Mouse (Mus musculus) G1E-ER4 (cell line): ENCODE measurements around the gene Sirt7. TPM values are rescaled to one million over a fixed set of nuclear protein-coding genes. Genes with fewer than 3 reads are reported as not detected.

ENCODE experiments used
- GATA1 ChIP-seq: IDR thresholded peaks from one replicate; pipeline ENCODE4 v1.8.0; 2012; ENCODE audit warnings: low read length, inconsistent platforms
- polyA plus RNA-seq: library from polyadenylated mRNA; stranded (reverse); fragments of >175 nt; gene quantifications from 2 replicates; pipeline ENCODE4 v1.2.3, GENCODE M21; 2012

Sirt7 gene
- 108 and 170 TPM in 2 replicates for polyA plus RNA-seq

- no peak for TF ChIP-seq GATA1
These were observed at the start of gene Sirt7 for GRCm38 (mm10) chr11:120625152-120625775. Sirt7 (minus strand) TSS chr11:120625240.

GRCm38 (mm10) chr11:120673594-120674122 is 48.6 kb upstream of the Sirt7 start:
- no peak for TF ChIP-seq GATA1

DNA sequence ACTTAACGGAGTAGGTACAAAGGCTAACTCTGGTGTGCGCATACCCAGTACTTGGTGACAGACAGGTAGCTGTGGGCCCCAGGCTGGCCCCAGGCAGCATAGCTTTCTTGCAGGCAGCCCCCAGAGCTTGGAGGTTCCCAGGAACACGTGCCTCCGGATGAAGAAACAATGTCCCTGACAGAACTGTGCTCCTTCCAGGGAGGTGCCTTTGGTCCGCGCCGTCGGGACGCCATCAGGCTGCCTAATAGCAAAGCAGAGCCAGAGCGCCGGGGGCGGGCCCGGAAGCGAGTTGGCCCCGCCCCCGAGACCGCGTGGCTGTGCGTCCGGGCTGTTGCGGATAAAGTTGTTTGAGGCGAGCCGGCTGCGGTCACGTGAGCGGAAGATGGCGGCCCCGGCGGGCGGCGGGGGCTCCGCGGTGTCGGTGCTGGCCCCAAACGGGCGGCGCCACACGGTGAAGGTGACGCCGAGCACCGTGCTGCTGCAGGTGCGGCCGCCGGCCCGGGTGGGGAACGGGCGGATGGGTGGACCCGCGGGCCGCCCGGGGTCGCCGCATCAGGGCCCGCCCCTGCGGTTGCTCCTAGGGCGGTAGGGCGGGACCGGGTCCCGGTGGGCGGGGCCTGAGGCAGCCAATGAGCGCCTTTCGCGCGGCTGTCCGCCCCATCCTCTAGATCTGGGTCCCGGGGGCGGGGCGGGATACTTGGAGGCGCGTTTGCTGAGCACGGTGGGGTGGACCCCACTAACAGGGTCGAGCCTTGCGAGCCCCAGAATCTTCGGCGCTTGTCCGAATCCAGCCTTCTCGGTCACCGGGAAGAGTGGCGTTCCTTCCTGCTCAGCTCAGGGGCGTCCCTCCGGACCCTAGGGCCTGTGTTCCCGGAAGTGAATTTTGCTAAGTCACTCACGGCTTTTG is 47.9 kb upstream of the Sirt7 start, which contains the start of gene Aspscr1:
Gene Aspscr1 (plus strand): TSS at position 287 of the 907 bp plus-strand sequence.
- no peak for TF ChIP-seq GATA1

DNA sequence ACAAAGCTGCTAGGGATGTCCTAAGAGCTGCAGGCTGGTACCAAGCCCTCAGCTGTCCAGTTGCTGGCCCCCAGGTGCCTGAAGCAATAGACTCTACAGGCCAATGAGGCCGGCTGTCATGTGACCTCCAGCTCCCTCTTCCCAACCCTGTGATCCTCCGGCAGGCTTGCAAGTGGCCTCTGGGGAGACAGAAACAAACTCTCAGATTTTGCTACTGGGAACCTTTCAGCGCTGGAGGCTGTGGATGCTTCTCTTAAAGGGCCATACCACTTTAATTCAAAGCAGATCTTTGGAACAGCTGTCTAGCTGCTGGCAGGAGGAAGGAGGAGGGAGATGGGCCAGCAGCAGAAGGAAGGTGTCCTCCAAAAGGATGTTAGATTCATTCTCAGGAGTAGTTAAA is 41.6 kb upstream of the Sirt7 start:
- TF ChIP-seq GATA1 = no peak

- TF ChIP-seq GATA1 = no peak
These were observed 40.4 kb upstream of the Sirt7 start for GRCm38 (mm10) chr11:120665406-120665805.

- no peak for TF ChIP-seq GATA1
These were observed 38.7 kb upstream of the Sirt7 start for GRCm38 (mm10) chr11:120663714-120664113.

GRCm38 (mm10) chr11:120662759-120663158 is 37.7 kb upstream of the Sirt7 start:
- no peak for TF ChIP-seq GATA1

DNA sequence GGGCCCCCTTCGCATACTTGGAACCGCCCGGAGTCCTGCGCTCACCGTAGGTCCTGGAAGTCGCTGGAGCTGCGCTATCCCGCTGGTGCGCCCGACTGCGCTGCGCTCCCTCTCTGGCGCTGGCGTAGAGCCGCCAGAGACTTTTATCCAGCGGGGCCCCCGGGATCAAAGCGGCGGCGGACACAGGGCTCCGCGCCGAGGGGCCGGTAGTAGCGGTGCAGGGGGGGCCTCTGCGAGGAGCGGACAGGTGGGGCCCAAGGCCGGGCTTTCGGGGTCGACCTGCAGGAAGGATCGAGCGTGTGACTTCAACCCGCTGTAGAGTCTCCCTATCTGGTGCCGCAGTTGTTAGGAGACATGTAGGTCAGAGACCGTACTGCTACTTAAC is 36.0 kb upstream of the Sirt7 start, which contains the start of gene Notum:
Gene Notum (minus strand): TSS at position 100 of the 385 bp plus-strand sequence.
- no peak for TF ChIP-seq GATA1

- no peak for TF ChIP-seq GATA1
These were observed 35.4 kb upstream of the Sirt7 start for GRCm38 (mm10) chr11:120660301-120661075.

DNA sequence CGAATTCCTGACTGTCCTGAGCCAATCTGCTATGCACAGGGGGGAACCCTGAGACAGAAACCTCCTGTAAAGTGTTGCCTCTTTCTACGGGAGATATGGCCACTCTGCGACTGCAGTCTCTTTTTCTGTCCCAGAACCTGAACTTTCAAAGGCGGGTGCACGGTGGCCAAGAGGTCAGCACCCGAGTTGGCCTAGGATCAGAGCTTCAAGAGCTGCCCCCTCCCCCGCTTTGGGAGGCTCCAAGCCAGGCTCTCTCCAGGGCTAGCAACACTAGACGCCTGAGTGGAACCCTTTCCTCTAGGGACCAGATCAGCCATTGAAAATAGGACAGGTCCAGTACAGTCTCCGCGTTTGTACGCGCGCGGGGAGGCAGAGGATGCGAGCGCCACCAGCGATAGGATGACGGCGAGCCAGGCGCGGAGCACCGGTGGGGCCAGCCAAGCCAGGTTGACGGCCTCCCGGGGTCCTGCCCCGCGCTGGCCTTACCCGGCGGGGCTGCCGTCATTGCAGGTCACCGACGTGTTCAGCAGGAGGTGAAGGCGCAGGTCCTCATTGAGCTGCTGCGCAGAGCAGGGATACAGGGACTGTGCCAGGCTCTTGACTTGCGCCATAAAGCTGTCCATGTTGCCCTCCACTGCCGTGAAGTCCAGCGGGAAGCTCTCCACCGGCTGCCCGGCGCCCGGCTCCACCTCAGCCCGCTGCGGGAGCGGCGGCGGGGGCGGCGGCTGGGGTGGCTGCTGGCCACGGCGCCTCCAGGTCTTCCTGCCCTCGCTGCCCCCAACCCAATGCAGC is 34.7 kb upstream of the Sirt7 start:
- TF ChIP-seq GATA1 = no peak

- TF ChIP-seq GATA1 = no peak
These were observed 33.9 kb upstream of the Sirt7 start for GRCm38 (mm10) chr11:120658876-120659410.

- TF ChIP-seq GATA1 = no peak
These were observed 32.3 kb upstream of the Sirt7 start for GRCm38 (mm10) chr11:120657301-120657700.

DNA sequence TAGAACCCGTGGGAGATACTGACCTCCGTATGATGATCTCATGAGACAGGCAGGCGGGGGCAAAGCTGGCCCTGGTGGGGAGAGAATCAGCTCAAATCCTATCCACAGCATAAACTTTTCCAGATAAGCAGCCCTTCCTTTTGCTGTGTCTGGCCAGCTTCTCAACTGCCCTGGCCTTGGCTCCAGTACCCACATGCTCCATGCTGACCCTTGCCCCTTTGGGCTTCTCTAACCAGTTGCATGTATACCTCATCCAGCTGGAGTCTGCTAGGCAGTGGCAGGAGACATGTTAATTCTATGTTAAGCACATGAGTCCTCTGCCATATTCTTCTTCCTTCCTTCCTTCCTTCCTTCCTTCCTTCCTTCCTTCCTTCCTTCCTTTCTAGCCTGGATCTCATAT is 29.7 kb upstream of the Sirt7 start:
- no peak for TF ChIP-seq GATA1

DNA sequence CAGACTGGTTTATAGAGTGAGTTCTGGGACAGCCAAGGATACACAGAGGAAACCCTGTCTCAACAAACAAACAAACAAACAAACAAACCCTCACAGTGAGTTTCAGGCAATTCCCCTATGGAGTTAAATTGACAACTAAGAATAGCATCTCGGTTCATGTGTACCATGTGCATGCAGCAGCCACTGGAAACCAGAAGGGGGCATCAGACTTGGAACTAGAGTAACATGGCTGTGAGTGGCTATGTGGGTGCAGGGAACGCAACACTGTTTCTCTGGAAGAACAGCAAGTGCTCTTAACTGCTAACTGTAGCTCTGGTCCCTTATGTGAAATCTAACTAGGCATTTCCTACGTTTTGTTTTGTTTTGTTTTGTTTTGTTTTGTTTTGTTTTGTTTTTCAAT is 26.8 kb upstream of the Sirt7 start:
- TF ChIP-seq GATA1 = no peak
